Comparison of ENCODE assay signal across 11 mouse cellular contexts in the genomic region with DNA sequence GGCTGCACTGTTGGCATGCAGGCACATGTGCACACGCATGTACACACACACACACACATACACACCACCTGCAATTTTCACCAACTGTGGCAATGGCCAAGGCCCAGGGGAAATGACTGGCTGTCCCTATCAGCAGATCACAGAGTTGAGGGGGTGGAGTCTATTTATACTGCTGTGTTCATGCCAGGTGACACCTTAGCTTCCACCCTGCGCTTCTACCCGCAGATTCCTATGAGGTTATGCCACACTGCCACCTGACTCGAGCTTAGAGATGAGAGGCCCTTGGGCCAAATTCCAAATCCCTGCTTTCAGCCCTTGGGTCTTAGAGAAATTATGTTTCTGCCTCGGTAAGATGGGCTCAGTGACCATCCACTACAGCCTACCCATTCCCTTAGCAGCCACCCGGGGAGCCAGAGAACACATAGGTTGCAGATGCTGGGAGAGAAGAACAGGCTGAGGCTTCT. TPM values are rescaled to one million over a fixed set of nuclear protein-coding genes. Genes with fewer than 3 reads are reported as not detected.
DNase-seq lines count a peak whose midpoint lies in the region; ATAC-seq and TF ChIP-seq lines count a peak whose summit lies in the region.
"Had no signal": no experiment of that assay in that cellular context is flagged by ENCODE, and none has a peak within 500 bp of the region (broad histone marks: within the 10 kb centered on the region; RNA-seq: fewer than 3 reads in every experiment).

No protein-coding gene starts in this region.

- no peak overlapping the region for H3K27ac ChIP-seq in left cerebral cortex, adult 2 months
- peak overlapping the region in 1 of 2 experiments; percentile 93; a peak in 2 of 4 replicates for H3K27ac ChIP-seq in heart, embryonic 14.5 days (replicated peaks in 1 of 2; ENCODE audit: control insufficient read depth in 1 of 2, insufficient read depth in 1 of 2, low read depth in 2 of 2, low read length in 2 of 2)
- H3K27ac ChIP-seq: forebrain, embryonic 15.5 days; liver, embryonic 14.5 days had no signal

- peaks cover 26% of the 10 kb centered on the region for H3K36me3 ChIP-seq in heart, embryonic 14.5 days (ENCODE audit: control insufficient read depth, insufficient read depth, low read length)
- H3K36me3 ChIP-seq: forebrain, embryonic 15.5 days had no signal

- 57% methylated on average over 6 of the region's 6 CpGs for WGBS in heart, embryonic 14.5 days

- H3K4me2 ChIP-seq in heart, embryonic 14.5 days (ENCODE audit: low read length): no peak overlapping the region
- H3K4me2 ChIP-seq: forebrain, embryonic 15.5 days had no signal

- no peak for ATAC-seq in heart, embryonic 14.5 days (ENCODE audit: insufficient number of reproducible peaks, insufficient read depth, low FRiP score, low read depth)
- ATAC-seq: forebrain, embryonic 15.5 days; hindbrain, embryonic 16.5 days had no signal

- TF ChIP-seq CTCF in left cerebral cortex, adult 2 months (IDR thresholded peaks at IDR 0.05): peak; percentile 32

- intact Hi-C loops in left cerebral cortex, adult 2 months (cut with DNase I): no loop called here
- intact Hi-C loops in left cerebral cortex, postnatal 14 days (cut with DNase I): no loop called here

- H3K9ac ChIP-seq in heart, embryonic 14.5 days (ENCODE audit: low read length): peak overlapping the region; percentile 45; the same call in 1 of the 2 replicates
- H3K9ac ChIP-seq: forebrain, embryonic 15.5 days; liver, embryonic 14.5 days had no signal

- H3K4me3 ChIP-seq in left cerebral cortex, adult 2 months: no peak overlapping the region
- no peak overlapping the region for H3K4me3 ChIP-seq in heart, embryonic 14.5 days (ENCODE audit: control insufficient read depth in 1 of 2, insufficient read depth in 1 of 2, low read depth in 1 of 2, low read length in 2 of 2)
- H3K4me3 ChIP-seq: forebrain, embryonic 15.5 days had no signal

- DNase-seq in adrenal gland, adult 2 months: peak; percentile 10
- no peak for DNase-seq in adrenal gland, postnatal 10 days
- DNase-seq in left cerebral cortex, adult 2 months (ENCODE audit: extremely low spot score in 1 of 2, low spot score in 2 of 2): no peak
- no peak for DNase-seq in left cerebral cortex, postnatal 14 days (ENCODE audit: low spot score in 2 of 2)
- peak; percentile 51 to 60 for DNase-seq in lung, postnatal 4 days
- no peak for DNase-seq in yolk sac, embryonic 10.5 days (ENCODE audit: low spot score)
- no peak for DNase-seq in cerebellum, adult 8-10 months

- no peaks in the 10 kb centered on the region for H3K9me3 ChIP-seq in heart, embryonic 14.5 days (ENCODE audit: control insufficient read depth, low read length)
- H3K9me3 ChIP-seq: forebrain, embryonic 15.5 days had no signal

- H3K27me3 ChIP-seq in heart, embryonic 14.5 days (ENCODE audit: control insufficient read depth, insufficient read depth, low read length): no peaks in the 10 kb centered on the region
- H3K27me3 ChIP-seq: forebrain, embryonic 15.5 days had no signal

- peaks cover 58 to 70% of the 10 kb centered on the region in 2 experiments for H3K4me1 ChIP-seq in heart, embryonic 14.5 days (ENCODE audit: control insufficient read depth in 2 of 2, insufficient read depth in 2 of 2, low read length in 2 of 2)

RNA-seq across cellular contexts. Expression of a gene that starts 2.1 kb away (rescaled TPM):
- 10 to 100 TPM in 1 of 2 experiments, 1 to 10 TPM in 1; 6.9 to 11.2 TPM for total RNA-seq in adrenal gland, adult 2 months (2021)
- polyA plus RNA-seq in adrenal gland, adult 2 months (2012; rRNA removed): 16.5 and 19.9 TPM in 2 replicates
- 10 to 100 TPM; 22.5 to 73.8 TPM for total RNA-seq in adrenal gland, postnatal 10 days (2021)
- total RNA-seq in left cerebral cortex, adult 2 months (2021): 1 to 10 TPM; 5.0 to 8.1 TPM
- total RNA-seq in left cerebral cortex, postnatal 14 days (2021): 1 to 10 TPM; 5.2 to 6.4 TPM
- polyA plus RNA-seq in heart, embryonic 14.5 days (2014; fragmentation: Nextera tagmentation; extraction: Ambion mirVana): 18.9 and 19.4 TPM in 2 replicates

RNA-seq across cellular contexts. Expression of a gene that starts 4.6 kb away (rescaled TPM):
- not detected for total RNA-seq in adrenal gland, adult 2 months (2021)
- not detected in 2 replicates for polyA plus RNA-seq in adrenal gland, adult 2 months (2012; rRNA removed)
- total RNA-seq in adrenal gland, postnatal 10 days (2021): 10 to 100 TPM; 10.2 to 32.9 TPM
- total RNA-seq in left cerebral cortex, adult 2 months (2021): not detected
- total RNA-seq in left cerebral cortex, postnatal 14 days (2021): not detected
- polyA plus RNA-seq in heart, embryonic 14.5 days (2014; fragmentation: Nextera tagmentation; extraction: Ambion mirVana): not detected in 2 replicates
- polyA plus RNA-seq: forebrain, embryonic 15.5 days; liver, embryonic 14.5 days had no signal

RNA-seq across cellular contexts. Expression of a gene that starts 12.6 kb away (rescaled TPM):
- total RNA-seq in adrenal gland, adult 2 months (2021): 10 to 100 TPM; 11.1 to 14.5 TPM
- 24.4 and 41.9 TPM in 2 replicates for polyA plus RNA-seq in adrenal gland, adult 2 months (2012; rRNA removed)
- total RNA-seq in adrenal gland, postnatal 10 days (2021): 10 to 100 TPM; 12.9 to 21.6 TPM
- 10 to 100 TPM; 12.0 to 14.8 TPM for total RNA-seq in left cerebral cortex, adult 2 months (2021)
- total RNA-seq in left cerebral cortex, postnatal 14 days (2021): 10 to 100 TPM; 13.9 to 18.7 TPM
- 27.2 and 29.0 TPM in 2 replicates for polyA plus RNA-seq in heart, embryonic 14.5 days (2014; fragmentation: Nextera tagmentation; extraction: Ambion mirVana)

RNA-seq across cellular contexts. Expression of a gene that starts 23.0 kb away (rescaled TPM):
- 10 to 100 TPM; 25.9 to 32.0 TPM for total RNA-seq in adrenal gland, adult 2 months (2021)
- 53.9 and 70.6 TPM in 2 replicates for polyA plus RNA-seq in adrenal gland, adult 2 months (2012; rRNA removed)
- total RNA-seq in adrenal gland, postnatal 10 days (2021): 10 to 100 TPM; 23.1 to 29.8 TPM
- 10 to 100 TPM; 29.8 to 34.9 TPM for total RNA-seq in left cerebral cortex, adult 2 months (2021)
- 10 to 100 TPM; 28.7 to 30.4 TPM for total RNA-seq in left cerebral cortex, postnatal 14 days (2021)
- 3.7 and 3.9 TPM in 2 replicates for polyA plus RNA-seq in heart, embryonic 14.5 days (2014; fragmentation: Nextera tagmentation; extraction: Ambion mirVana)

RNA-seq across cellular contexts. Expression of a gene that starts 23.5 kb away (rescaled TPM):
- 10 to 100 TPM; 13.0 to 25.3 TPM for total RNA-seq in adrenal gland, adult 2 months (2021)
- polyA plus RNA-seq in adrenal gland, adult 2 months (2012; rRNA removed): 22.5 and 24.0 TPM in 2 replicates
- total RNA-seq in adrenal gland, postnatal 10 days (2021): 10 to 100 TPM; 27.3 to 28.9 TPM
- 10 to 100 TPM; 17.7 to 18.4 TPM for total RNA-seq in left cerebral cortex, adult 2 months (2021)
- 10 to 100 TPM; 16.2 to 20.2 TPM for total RNA-seq in left cerebral cortex, postnatal 14 days (2021)
- 1.3 and 1.6 TPM in 2 replicates for polyA plus RNA-seq in heart, embryonic 14.5 days (2014; fragmentation: Nextera tagmentation; extraction: Ambion mirVana)

Comparison
In these comparisons a context has a peak if more than half of its experiments do, and no peak if none do; other contexts are left out.
1. DNase-seq: peak in adrenal gland, adult 2 months (single experiment) and lung, postnatal 4 days (2 of 2); none in adrenal gland, postnatal 10 days (single experiment), left cerebral cortex, adult 2 months (0 of 2), left cerebral cortex, postnatal 14 days (0 of 2), yolk sac, embryonic 10.5 days (single experiment) and cerebellum, adult 8-10 months (single experiment).
2. RNA of a gene that starts 4.6 kb away (total RNA-seq): 10.2 to 32.9 TPM in adrenal gland, postnatal 10 days; not detected in adrenal gland, adult 2 months, not detected in left cerebral cortex, adult 2 months and not detected in left cerebral cortex, postnatal 14 days; every median in the first group is over 10 times any median in the second.